Mouse (Mus musculus) pancreas, adult 10 weeks (tissue): ENCODE measurements around the gene Olfr859. TPM values are rescaled to one million over a fixed set of nuclear protein-coding genes. Genes with fewer than 3 reads are reported as not detected.

ENCODE experiments used
- polyA plus RNA-seq: library from polyadenylated mRNA; stranded (reverse); fragments of 350-450 nt; fragmentation: Illumina TruSeq; extraction: RNeasy Lipid Tissue Mini Kit (QIAGEN cat#74804); gene quantifications from one replicate; pipeline ENCODE4 v1.2.3, GENCODE M21; 2015; ENCODE audit warnings: low read depth, low replicate concordance; ENCODE audit not compliant: insufficient read depth

The Olfr859 gene
- polyA plus RNA-seq, result not detected

DNA sequence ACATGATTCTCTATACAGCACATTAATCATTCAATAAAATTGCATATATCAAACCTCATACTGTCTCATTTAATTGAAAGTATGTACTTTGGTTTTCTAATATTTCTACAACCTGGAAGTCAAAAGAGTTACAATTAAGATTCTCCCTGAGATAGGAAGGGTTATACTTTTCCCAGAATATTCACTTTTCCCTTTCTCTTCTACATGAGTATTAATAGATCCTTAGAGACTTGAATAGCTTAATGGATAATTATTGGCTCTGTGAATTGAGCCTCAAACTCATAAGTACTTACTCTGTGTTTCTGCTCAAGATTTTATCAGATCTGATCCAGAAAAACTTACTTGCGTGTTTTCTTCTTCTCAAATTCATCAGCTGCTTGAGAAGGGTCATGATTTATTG, at the start of gene Olfr859:
TSS of gene Olfr859 (plus strand) at position 301 of the 400 bp plus-strand sequence.

GRCm38 (mm10) chr9:19779983-19780382, 24.7 kb upstream of the Olfr859 start, which contains the start of gene Olfr58:
TSS of gene Olfr58 (plus strand) at chr9:19780283.

GRCm38 (mm10) chr9:19849647-19850046, 44.9 kb downstream of the Olfr859 start, which contains the start of gene Olfr860:
TSS of gene Olfr860 (minus strand) at chr9:19849747.

Other genes with a start within 250 kb of the Olfr859 start
- not detected for gene Olfr854, start 237.5 kb upstream of the Olfr859 start, polyA plus RNA-seq
- not detected for gene Olfr855, start 222.3 kb upstream of the Olfr859 start, polyA plus RNA-seq
- 3.8 TPM for gene Zfp317, start 182.8 kb upstream of the Olfr859 start, polyA plus RNA-seq
- not detected for gene Olfr857, start 95.5 kb upstream of the Olfr859 start, polyA plus RNA-seq
- not detected for gene Olfr58, start 24.6 kb upstream of the Olfr859 start, polyA plus RNA-seq
- not detected for gene Olfr860, start 44.8 kb downstream of the Olfr859 start, polyA plus RNA-seq
- gene Olfr862, start 83.1 kb downstream of the Olfr859 start, polyA plus RNA-seq, result not detected
- not detected for gene Olfr77, start 112.0 kb downstream of the Olfr859 start, polyA plus RNA-seq
- not detected for gene Olfr866, start 223.1 kb downstream of the Olfr859 start, polyA plus RNA-seq